In genomic region chr3:129936561-129936960, GRCm38 (mm10) we compare ENCODE assay signal across 11 mouse cellular contexts. TPM values are rescaled to one million over a fixed set of nuclear protein-coding genes. Genes with fewer than 3 reads are reported as not detected.
DNase-seq lines count a peak whose midpoint lies in the region; ATAC-seq lines count a peak whose summit lies in the region.
"Had no signal": no experiment of that assay in that cellular context is flagged by ENCODE, and none has a peak within 500 bp of the region (broad histone marks: within the 10 kb centered on the region; RNA-seq: fewer than 3 reads in every experiment).

No protein-coding gene starts in this region.

- peak; percentile 88 for ATAC-seq in megakaryocyte, adult 5-6 weeks (ENCODE audit: poor library complexity, severe bottlenecking)

- peak; percentile 52 for DNase-seq in adrenal gland, adult 2 months
- DNase-seq in adrenal gland, postnatal 25 days = no peak
- DNase-seq in 416B (ENCODE audit: low read depth) = peak; percentile 29
- peak; percentile 75 for DNase-seq in brain, adult 2 months (ENCODE audit: low read depth, low spot score)
- DNase-seq in natural killer cell, adult 2 months (ENCODE audit: low spot score in 2 of 2) = no peak
- no peak for DNase-seq in layer of hippocampus, postnatal 36 days
- no peak for DNase-seq in cerebellum, adult 9-11 months
- DNase-seq: cerebellum, adult 11 months; heart, postnatal 4 days; kidney, postnatal 14 days had no signal

RNA-seq across cellular contexts. Expression of gene Mcub, which starts 33.4 kb away (rescaled TPM):
- 10 to 100 TPM in 1 of 2 experiments, 1 to 10 TPM in 1; 7.9 to 15.3 TPM for total RNA-seq in adrenal gland, adult 2 months (2021)
- polyA plus RNA-seq in adrenal gland, adult 2 months (2012; rRNA removed) = 6.9 and 7.7 TPM in 2 replicates
- total RNA-seq in adrenal gland, postnatal 25 days (2021) = 10.0 and 10.6 TPM in 2 replicates
- total RNA-seq in megakaryocyte, adult 5-6 weeks (2015) = 102 and 117 TPM in 2 replicates
- 155 and 162 TPM in 2 replicates for total RNA-seq in megakaryocyte, adult 5-6 weeks (2017)
- total RNA-seq in layer of hippocampus, postnatal 36 days (2021) = 1 to 10 TPM; 3.0 to 3.2 TPM

RNA-seq across cellular contexts. Expression of gene Casp6, which starts 35.3 kb away (rescaled TPM):
- 10 to 100 TPM; 42.3 to 42.4 TPM for total RNA-seq in adrenal gland, adult 2 months (2021)
- 29.5 and 33.8 TPM in 2 replicates for polyA plus RNA-seq in adrenal gland, adult 2 months (2012; rRNA removed)
- total RNA-seq in adrenal gland, postnatal 25 days (2021) = 34.5 and 57.5 TPM in 2 replicates
- total RNA-seq in megakaryocyte, adult 5-6 weeks (2015) = 24.6 and 32.3 TPM in 2 replicates
- total RNA-seq in megakaryocyte, adult 5-6 weeks (2017) = 14.1 and 17.1 TPM in 2 replicates
- 1 to 10 TPM; 7.0 to 8.6 TPM for total RNA-seq in layer of hippocampus, postnatal 36 days (2021)

RNA-seq across cellular contexts. Expression of gene Pla2g12a, which starts 58.2 kb away (rescaled TPM):
- total RNA-seq in adrenal gland, adult 2 months (2021) = 10 to 100 TPM; 46.3 to 51.7 TPM
- 106 and 226 TPM in 2 replicates for polyA plus RNA-seq in adrenal gland, adult 2 months (2012; rRNA removed)
- total RNA-seq in adrenal gland, postnatal 25 days (2021) = 44.7 and 45.6 TPM in 2 replicates
- 4.3 and 6.0 TPM in 2 replicates for total RNA-seq in megakaryocyte, adult 5-6 weeks (2015)
- 6.1 and 7.2 TPM in 2 replicates for total RNA-seq in megakaryocyte, adult 5-6 weeks (2017)
- total RNA-seq in layer of hippocampus, postnatal 36 days (2021) = 10 to 100 TPM; 24.3 to 27.2 TPM

Comparison
In these comparisons a context has a peak if more than half of its experiments do, and no peak if none do; other contexts are left out.
1. DNase-seq: peak in adrenal gland, adult 2 months (single experiment), 416B (single experiment) and brain, adult 2 months (single experiment); none in adrenal gland, postnatal 25 days (single experiment), natural killer cell, adult 2 months (0 of 2), layer of hippocampus, postnatal 36 days (0 of 2) and cerebellum, adult 9-11 months (single experiment).